Mouse (Mus musculus) cerebellum, adult 18-20 months (tissue): ENCODE measurements around the gene Itk.
A peak's percentile ranks its signal among the peaks of the same experiment; 100 is the strongest.

Experiments used
- DNase-seq, 2 experiments: peaks; one replicate each; pipeline ENCODE4 v3.0.0; 2021

Gene Itk

GRCm38 (mm10) chr11:46392890-46393289 lies 3.6 kb upstream of the Itk start:
- no peak for DNase-seq

GRCm38 (mm10) chr11:46390621-46391020 lies 1.3 kb upstream of the Itk start:
- DNase-seq: no peak

DNA sequence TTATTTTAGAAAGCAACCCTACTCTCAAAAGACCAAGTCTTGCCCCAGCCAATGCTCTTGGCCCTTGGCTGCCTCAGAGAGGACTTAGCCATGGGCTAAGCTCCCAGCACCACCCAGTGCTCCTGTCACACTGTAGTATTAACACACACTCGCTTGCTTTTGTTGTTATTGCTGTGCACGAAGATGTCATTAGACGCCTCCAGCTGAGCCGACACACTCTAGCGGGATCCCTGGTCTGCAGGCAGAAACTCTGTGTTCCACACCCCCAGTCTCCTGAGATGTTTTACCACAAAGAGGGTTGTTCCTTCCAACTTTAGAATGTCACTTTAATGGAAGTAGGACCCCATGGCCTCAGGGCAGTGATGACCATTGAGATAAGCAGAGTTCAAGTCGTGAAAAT lies 877 bp downstream of the Itk start:
- DNase-seq: no peak

- no peak for DNase-seq
These were observed 2.3 kb downstream of the Itk start for GRCm38 (mm10) chr11:46387061-46387460.

- DNase-seq: no peak
These were observed 2.8 kb downstream of the Itk start for GRCm38 (mm10) chr11:46386556-46386955.

DNA sequence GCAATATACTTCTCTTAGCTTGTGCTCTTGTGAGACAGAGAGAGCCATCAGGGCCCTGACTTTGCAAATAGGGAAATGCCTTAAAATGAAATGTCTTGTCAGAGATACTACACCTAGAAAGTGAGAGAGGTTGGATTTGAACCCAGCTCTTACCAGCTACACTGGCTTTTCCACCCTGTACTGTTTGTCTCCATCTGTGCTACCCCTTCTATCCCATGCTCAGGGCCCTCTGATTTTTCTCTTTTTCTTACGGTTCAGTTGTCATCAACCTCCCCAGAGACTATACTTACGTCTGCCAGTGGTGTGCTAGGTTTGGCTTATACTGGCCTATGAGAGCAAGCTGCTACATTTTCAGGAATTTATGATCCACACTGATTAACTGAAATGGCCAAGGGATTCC lies 4.4 kb downstream of the Itk start:
- DNase-seq: no peak

DNA sequence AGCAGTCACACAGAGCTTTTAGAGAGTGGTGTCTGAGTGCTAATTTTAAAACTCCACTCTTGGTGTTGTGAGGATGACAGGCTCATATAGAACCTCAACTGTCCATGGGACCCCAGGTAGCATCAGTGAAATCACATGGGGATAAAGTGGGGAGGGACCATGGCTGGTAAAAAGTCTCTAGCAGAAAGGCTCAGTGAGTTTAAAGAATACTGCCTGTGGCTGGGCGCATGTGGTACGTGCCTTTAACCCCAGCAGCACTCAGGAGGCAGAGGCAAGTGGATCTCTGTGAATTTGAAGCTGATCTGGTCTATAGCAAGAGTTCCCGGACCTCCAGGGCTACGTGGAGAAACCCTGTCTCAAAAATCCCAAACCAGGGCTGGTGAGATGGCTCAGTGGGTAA lies 6.8 kb downstream of the Itk start:
- no peak for DNase-seq

DNA sequence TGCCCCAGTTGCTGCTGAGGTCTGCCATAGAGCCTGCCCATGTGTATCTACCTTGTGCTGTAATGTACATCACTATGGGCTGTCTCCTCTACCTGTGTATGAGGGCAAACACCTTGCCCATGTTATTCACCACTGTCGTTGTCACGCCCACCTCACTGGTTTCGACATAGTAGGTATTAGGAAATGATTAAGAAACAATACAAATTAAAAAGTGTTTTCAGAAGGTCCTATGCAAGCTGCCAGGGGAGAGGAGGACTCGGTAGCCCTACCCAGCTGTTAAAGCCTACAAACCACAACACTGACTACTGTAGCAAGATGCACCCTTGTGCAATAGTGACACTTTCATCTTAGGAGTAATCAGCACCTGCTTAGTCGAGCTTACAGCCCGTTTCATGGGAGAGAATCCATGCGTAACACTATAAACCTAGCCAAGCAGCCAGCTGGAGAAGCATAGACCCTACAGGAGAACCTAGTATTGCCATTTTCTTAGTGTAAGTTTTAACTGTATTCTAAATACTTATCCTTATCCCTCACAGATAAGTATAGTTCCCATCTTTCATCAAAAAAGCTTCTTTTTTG lies 9.1 kb downstream of the Itk start:
- DNase-seq: no peak

DNA sequence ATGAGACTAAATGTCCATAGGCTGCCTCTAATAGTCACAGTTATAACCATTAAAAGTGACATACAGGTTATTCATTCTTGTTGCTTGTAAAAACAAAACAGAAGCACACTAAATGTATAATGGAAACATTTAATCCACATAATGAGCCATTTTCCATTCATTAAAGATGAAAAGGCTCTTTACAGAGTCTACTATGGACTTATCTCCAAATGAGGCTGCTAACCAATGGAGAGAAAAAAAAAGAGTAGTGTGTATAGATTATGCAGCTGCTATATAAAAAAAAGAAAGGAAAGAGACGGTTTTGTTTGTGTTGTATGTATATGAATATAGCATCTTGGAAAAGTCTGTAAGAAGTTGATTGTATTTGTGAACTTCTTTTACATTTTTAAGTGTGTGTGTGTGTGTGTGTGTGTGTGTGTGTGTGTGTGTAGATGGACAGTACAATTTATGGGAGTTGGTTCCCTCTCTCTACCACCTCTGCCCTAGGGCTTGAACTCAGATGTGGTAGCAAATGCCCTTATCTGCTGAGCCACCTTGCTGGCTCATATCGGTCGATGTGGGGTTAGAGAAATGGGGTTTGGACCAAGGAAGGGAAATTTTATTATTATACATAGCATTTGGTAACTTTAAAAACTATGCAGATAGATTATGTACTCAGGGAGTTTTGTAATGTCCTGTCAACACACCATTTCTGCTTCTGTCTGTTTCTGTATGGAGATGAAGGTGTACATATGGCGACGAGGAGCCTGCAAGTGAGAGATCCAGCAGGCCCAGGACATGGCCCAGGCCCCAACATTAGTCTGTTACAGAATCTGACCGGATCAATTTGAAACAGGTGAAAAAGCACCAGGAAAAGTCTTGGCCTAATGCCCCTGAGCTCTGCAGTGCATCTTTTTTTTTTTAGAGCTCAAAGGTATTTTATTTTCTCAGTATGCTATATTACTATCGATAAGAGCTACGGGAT lies 11.2 kb downstream of the Itk start:
- no peak for DNase-seq

DNA sequence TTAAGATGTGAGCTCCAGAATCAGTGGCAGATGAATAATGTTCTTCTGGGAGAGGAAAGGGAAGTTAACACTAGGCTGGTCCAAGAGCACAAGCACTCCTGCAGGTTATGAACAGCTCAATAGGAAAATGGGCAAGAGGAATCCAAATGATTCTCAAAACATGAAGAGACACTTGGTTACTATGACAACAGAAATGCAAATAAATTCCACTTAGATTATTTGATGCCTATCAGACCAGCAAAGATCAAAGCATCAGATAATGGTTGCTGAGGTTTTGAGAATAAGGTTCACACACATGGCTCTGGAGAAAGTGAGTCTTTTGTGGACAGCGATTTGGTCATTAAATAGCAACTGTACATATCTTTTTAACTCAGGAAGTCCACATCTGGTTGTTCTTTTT lies 12.0 kb downstream of the Itk start:
- no peak for DNase-seq

- no peak for DNase-seq
These were observed 14.3 kb downstream of the Itk start for GRCm38 (mm10) chr11:46375015-46375414.

DNA sequence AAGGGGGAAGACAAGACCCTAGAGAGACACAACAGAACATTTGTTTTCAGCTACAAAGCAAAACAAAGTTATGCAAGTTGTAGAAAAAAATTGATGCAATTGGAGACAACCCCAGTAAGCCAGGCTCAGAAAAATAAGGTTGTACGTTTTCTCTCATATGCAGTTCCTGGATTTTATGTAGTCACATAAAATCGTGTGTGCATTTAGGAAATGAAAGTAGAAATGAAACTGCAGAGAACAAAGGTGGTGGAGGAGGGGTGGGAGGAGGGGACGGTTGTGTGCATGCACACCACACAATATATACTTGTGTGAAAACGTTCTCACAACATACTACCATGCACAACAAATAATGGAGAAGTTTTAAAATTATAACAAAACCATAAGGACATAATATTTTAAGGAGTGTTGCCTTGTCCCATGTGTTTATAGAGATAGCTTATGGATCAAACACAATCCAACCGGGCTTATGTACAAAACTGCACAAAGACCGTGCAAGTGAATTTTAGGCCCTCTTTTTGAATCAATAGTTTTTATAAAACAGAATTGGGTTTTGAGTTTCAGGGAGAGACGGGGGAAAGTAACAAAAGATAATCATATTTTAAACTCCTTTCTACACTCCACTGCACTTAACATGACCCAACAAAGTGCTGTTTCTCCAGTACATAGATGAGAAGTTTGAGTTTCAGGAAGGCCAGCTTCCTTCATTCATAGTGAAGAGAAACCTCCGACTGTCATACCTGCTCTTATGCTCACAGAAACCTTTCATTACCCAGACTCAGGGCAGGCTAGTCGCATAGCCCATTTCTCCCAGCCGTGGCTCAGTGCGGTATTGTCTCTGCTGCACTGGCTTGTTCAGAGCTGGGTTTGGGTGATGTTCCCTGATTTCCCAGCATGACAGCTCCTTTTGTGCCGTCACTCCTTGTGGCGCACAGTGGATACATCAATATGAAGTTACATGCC lies 16.0 kb downstream of the Itk start:
- DNase-seq: no peak

DNA sequence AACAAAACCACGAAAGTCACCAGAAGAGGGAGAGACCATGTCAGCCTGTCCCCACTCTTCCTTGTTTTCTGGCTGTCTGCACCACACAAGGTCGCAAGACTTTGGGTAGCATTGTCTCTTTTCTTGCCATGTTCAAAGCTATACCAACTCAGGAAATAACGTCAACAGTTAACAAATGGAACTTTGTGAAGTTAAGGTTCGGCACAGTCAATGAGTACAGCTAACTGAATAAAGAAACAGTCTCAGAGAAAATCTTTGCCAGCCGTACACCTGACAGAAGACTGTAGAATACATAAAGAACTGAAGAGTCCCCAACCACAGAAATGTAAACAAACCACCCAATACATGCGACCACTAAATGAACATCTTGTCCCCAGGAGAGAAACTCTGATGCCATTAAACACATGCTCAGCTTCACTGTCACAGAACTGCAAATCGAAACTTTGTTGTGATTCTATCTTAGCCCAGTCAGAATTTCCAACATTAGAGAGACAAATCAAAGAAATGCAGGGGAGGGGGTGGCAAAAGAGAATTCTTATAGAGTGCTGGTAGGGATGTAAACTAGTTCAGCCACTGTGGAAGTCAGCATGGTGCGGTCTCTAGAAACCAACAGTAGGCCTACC lies 16.9 kb downstream of the Itk start:
- DNase-seq: no peak

DNA sequence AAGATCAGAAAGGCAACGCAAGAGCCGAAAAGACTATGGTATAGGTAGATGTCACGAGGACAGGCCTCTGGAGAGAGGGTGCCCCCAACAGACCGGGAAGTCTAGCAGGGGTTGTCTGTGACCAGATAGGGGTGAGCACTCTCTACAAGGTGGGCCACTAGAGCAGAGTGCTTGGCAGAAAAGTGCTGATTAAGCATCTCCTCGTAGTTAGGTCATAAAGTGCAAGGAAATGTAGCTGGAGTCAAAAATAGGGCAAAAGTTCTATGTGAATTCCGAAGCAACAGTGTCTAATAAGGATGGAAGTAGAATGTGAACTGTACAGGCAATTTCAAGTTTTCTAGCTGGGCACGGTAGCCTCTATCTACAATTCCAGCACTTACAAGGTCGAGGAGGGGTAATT lies 18.1 kb downstream of the Itk start:
- no peak for DNase-seq

DNA sequence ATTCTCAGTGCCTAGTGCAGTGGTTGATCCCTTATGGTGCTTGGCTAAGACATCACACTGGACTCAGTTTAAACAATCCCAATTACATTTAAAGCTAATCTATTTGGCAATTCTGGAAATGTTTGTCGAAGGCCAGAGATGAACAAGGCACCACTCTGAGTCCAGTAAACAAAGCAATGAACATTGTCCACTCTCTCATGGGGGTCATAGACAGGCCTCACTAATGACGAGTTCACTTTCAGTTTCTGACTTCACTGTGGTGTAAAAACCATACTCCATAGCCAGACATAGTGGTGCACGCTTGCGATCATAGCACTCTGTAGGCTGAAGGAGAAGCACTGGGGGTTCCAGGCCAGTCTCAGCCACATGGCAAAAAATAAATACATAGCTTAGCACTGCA lies 18.9 kb downstream of the Itk start:
- DNase-seq: no peak

- DNase-seq: no peak
These were observed 23.0 kb downstream of the Itk start for GRCm38 (mm10) chr11:46366357-46366756.

DNA sequence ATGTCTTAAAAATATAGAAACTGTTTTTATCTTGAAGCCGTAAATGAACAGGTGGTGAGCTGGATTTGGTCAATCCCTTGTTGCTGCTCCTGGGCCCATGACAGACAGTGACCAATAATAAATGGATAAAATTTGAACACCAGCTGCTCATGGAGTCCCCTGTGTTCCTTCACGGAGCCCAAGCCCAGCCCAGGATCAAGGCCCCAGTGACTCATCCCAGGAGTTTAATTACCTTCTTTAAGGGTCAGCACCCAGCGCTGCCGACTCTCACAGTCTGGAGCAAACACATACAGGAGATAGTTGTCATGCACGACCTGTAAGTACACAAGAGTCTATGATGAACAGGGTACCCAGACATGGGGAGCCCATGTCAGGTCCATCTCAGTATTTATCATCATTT lies 23.6 kb downstream of the Itk start:
- no peak for DNase-seq

GRCm38 (mm10) chr11:46363864-46364263 lies 25.5 kb downstream of the Itk start:
- no peak for DNase-seq

DNA sequence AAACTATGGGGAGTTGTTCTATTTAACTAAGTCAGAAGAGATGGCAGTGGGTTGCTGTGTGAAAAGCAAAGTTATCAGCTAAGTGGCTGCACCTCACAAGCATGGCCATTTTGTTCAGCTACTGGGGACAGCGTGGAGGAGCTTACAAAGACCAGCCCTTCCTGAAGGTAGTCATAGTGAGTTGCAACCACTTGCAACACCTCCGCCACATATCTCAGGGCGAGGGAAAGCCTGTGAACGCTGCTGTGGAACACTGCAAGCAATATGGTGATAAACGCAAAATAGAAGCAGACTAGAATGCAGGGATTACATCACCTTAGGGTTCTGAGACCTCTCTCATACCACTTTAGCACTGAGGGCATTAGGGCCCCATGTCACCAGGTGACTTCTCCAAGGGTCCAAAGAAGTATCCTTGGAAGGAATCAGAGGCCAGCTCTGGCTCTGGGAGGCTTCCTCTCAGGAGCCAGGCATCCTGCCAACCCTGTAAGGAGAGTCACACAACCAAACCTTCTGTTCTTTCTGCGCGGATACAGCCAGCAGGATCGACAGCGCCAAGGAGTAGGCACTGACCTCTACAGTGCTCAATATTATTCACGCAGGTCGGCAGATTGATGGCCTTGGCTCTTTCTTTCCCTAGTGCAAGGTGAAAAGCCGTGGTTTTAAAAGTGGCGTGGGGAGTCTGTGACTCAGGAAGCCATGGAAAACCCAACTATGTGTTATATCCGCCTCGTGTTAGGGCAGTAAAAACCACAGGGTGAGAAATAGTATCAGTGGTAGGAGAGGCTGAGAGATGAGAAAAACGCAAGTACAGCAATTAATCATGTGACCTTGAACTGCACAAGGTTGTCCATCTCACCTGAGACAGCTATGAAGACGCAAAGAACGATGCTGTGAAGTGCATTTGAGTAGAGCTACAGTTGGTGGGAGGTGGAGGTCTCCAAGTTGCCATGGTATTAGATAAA lies 27.0 kb downstream of the Itk start:
- DNase-seq: peak; percentile 60 to 63

GRCm38 (mm10) chr11:46360991-46361665 lies 28.2 kb downstream of the Itk start:
- DNase-seq: no peak

DNA sequence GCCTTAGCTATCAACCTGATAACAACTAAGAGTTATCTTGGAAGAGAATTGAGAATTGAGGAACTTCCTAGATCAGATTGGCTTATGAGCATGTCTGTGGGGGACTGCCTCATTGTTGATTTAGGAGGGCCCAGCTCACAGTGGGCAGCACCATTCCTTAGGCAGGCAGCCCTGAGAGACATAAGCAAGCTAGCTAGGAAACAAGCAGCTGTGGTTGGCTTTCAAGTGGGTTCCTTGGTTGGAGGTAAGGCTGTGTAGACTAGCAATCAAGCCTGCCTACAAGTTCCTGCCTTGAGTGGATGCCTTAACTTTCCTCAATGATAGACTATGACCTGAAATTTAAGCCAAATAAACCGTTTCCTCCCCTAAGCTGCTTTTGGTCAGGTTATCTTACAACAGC lies 30.9 kb downstream of the Itk start:
- DNase-seq: no peak
